ENCODE assay signal across 23 mouse cellular contexts in genomic region chr6:39217961-39218360, GRCm38 (mm10). TPM values are rescaled to one million over a fixed set of nuclear protein-coding genes. Genes with fewer than 3 reads are reported as not detected.
DNase-seq lines count a peak whose midpoint lies in the region; ATAC-seq and TF ChIP-seq lines count a peak whose summit lies in the region.
"Had no signal": no experiment of that assay in that cellular context is flagged by ENCODE, and none has a peak within 500 bp of the region (broad histone marks: within the 10 kb centered on the region; RNA-seq: fewer than 3 reads in every experiment).

No protein-coding gene starts in this region.

- no peak for ATAC-seq in midbrain, embryonic 11.5 days (ENCODE audit: low FRiP score)
- ATAC-seq in midbrain, embryonic 13.5 days, result no peak
- ATAC-seq in CD4-positive, CD25-positive, alpha-beta regulatory T cell, adult 4 months, result peak; percentile 54
- ATAC-seq: activated CD4-positive, CD25-positive, alpha-beta regulatory T cell, adult 4 months; Patski had no signal

- DNase-seq in midbrain, embryonic 11.5 days (ENCODE audit: low spot score, missing footprints), result peak; percentile 28
- peak; percentile 35 for DNase-seq in CD4-positive helper T cell, adult 2 months (ENCODE audit: low read depth, low spot score)
- peak; percentile 52 for DNase-seq in induced T-regulatory cell, adult 2 months (ENCODE audit: low read depth)
- DNase-seq in urinary bladder, adult 2 months (ENCODE audit: low spot score), result no peak
- DNase-seq in kidney, adult 2 months, result no peak
- no peak for DNase-seq in thymus, postnatal 0 days (ENCODE audit: low spot score)
- DNase-seq: adrenal gland, adult 2 months; adrenal gland, adult 8-10 months; adrenal gland, postnatal 10 days; adrenal gland, postnatal 14 days; adrenal gland, postnatal 25 days; adrenal gland, postnatal 36 days; B cell, adult 2 months; cerebellum, adult 11 months; cerebellum, adult 11-12 months; cerebellum, adult 18-20 months; cerebellum, adult 2 months had no signal

- no peak for TF ChIP-seq CTCF in kidney, adult 2 months (conservative IDR thresholded peaks at IDR 0.05; ENCODE audit: insufficient read depth, insufficient read length, low read depth, low read length)

- no peak overlapping the region for H3K4me2 ChIP-seq in midbrain, embryonic 11.5 days
- no peak overlapping the region for H3K4me2 ChIP-seq in midbrain, embryonic 13.5 days (replicated peaks)

- H3K27me3 ChIP-seq in midbrain, embryonic 11.5 days (ENCODE audit: control insufficient read depth, insufficient read depth, low read length), result no peaks in the 10 kb centered on the region
- H3K27me3 ChIP-seq in midbrain, embryonic 13.5 days, result no peaks in the 10 kb centered on the region
- no peaks in the 10 kb centered on the region for H3K27me3 ChIP-seq in kidney, adult 2 months (replicated peaks; ENCODE audit: control insufficient read depth, insufficient read depth, low read length)
- H3K27me3 ChIP-seq: CH12.LX, Patski had no signal

- TF ChIP-seq POLR2A in kidney, adult 2 months (IDR thresholded peaks at IDR 0.05; ENCODE audit: low read depth, low read length), result no peak

- no peaks in the 10 kb centered on the region for H3K9me3 ChIP-seq in midbrain, embryonic 11.5 days (ENCODE audit: control insufficient read depth, low read length)
- no peaks in the 10 kb centered on the region for H3K9me3 ChIP-seq in midbrain, embryonic 13.5 days

- H3K9ac ChIP-seq in midbrain, embryonic 11.5 days (ENCODE audit: low read length), result no peak overlapping the region
- no peak overlapping the region for H3K9ac ChIP-seq in midbrain, embryonic 13.5 days (replicated peaks)

- WGBS in midbrain, embryonic 11.5 days, result 86% methylated on average over 2 of the region's 2 CpGs
- WGBS in midbrain, embryonic 13.5 days, result 82% methylated on average over 2 of the region's 2 CpGs
- 91% methylated on average over 2 of the region's 2 CpGs for WGBS in kidney, adult 2 months

- no peaks in the 10 kb centered on the region for H3K36me3 ChIP-seq in midbrain, embryonic 11.5 days (ENCODE audit: control insufficient read depth, insufficient read depth, low read length)
- no peaks in the 10 kb centered on the region for H3K36me3 ChIP-seq in midbrain, embryonic 13.5 days
- no peaks in the 10 kb centered on the region for H3K36me3 ChIP-seq in kidney, adult 2 months (ENCODE audit: control insufficient read depth, insufficient read depth, low read length)
- H3K36me3 ChIP-seq: G1E had no signal

- no peaks in the 10 kb centered on the region for H3K4me1 ChIP-seq in midbrain, embryonic 11.5 days (ENCODE audit: control insufficient read depth, insufficient read depth, low read length)
- H3K4me1 ChIP-seq in midbrain, embryonic 13.5 days (replicated peaks), result no peaks in the 10 kb centered on the region
- H3K4me1 ChIP-seq in kidney, adult 2 months (ENCODE audit: control insufficient read depth, insufficient read depth, low read length), result no peaks in the 10 kb centered on the region

- H3K27ac ChIP-seq in midbrain, embryonic 11.5 days (ENCODE audit: low read depth, low read length), result no peak overlapping the region
- H3K27ac ChIP-seq in midbrain, embryonic 13.5 days, result no peak overlapping the region
- H3K27ac ChIP-seq in kidney, adult 2 months (ENCODE audit: insufficient read depth, low read depth, low read length), result no peak overlapping the region

- no peak overlapping the region for H3K4me3 ChIP-seq in midbrain, embryonic 11.5 days (ENCODE audit: low read depth, low read length)
- H3K4me3 ChIP-seq in midbrain, embryonic 13.5 days (replicated peaks), result no peak overlapping the region
- H3K4me3 ChIP-seq in kidney, adult 2 months (ENCODE audit: insufficient read depth, low read depth, low read length), result no peak overlapping the region

RNA-seq across cellular contexts. Expression of gene Kdm7a, which starts 11.4 kb away (rescaled TPM):
- polyA plus RNA-seq in midbrain, embryonic 11.5 days (2014; fragmentation: Nextera tagmentation; extraction: Ambion mirVana), result 15.8 and 17.0 TPM in 2 replicates
- polyA plus RNA-seq in midbrain, embryonic 13.5 days (2015; fragmentation: Nextera tagmentation; extraction: Ambion mirVana), result 12.2 and 13.0 TPM in 2 replicates
- 10 to 100 TPM; 10.2 to 13.6 TPM for polyA plus RNA-seq in CD4-positive, CD25-positive, alpha-beta regulatory T cell, adult 4 months (2017; shearing (Covaris generic))
- polyA plus RNA-seq in urinary bladder, adult 2 months (2012; rRNA removed), result 7.1 and 8.7 TPM in 2 replicates
- 2.3 and 2.8 TPM in 2 replicates for polyA plus RNA-seq in kidney, adult 2 months (2012; rRNA removed)
- polyA plus RNA-seq in thymus, postnatal 0 days (2015; fragmentation: Nextera tagmentation; extraction: Ambion mirVana), result 4.1 and 5.8 TPM in 2 replicates

Comparison
In these comparisons a context has a peak if more than half of its experiments do, and no peak if none do; other contexts are left out.
1. DNase-seq: peak in midbrain, embryonic 11.5 days (single experiment), CD4-positive helper T cell, adult 2 months (single experiment) and induced T-regulatory cell, adult 2 months (single experiment); none in urinary bladder, adult 2 months (single experiment), kidney, adult 2 months (single experiment) and thymus, postnatal 0 days (single experiment).